Mouse (Mus musculus) urinary bladder, postnatal 36 days (tissue): Measurements from ENCODE around the gene Mfsd9.
"Not testable (repeated sequence)": the region's sequence is repeated elsewhere in the genome, so short reads cannot be mapped to it uniquely, and the experiment has no call there.

Experiments
- DNase-seq, 2 experiments: peaks; one replicate each; pipeline ENCODE4 v3.0.0; 2022; ENCODE audit warnings: low spot score in 2 of 2, mixed read lengths in 1 of 2

The Mfsd9 gene

GRCm38 (mm10) chr1:40783450-40783849 lies 7.0 kb downstream of the Mfsd9 start:
- no peak for DNase-seq

- DNase-seq = no peak
Observed at GRCm38 (mm10) chr1:40776763-40777162, 13.7 kb downstream of the Mfsd9 start.

GRCm38 (mm10) chr1:40776102-40776501 lies 14.4 kb downstream of the Mfsd9 start:
- no peak for DNase-seq

GRCm38 (mm10) chr1:40774040-40774439 lies 16.4 kb downstream of the Mfsd9 start:
- no peak for DNase-seq

GRCm38 (mm10) chr1:40773234-40773633 lies 17.3 kb downstream of the Mfsd9 start:
- DNase-seq = no peak

GRCm38 (mm10) chr1:40771196-40771970 lies 19.1 kb downstream of the Mfsd9 start:
- no peak for DNase-seq

- DNase-seq = no peak
Observed at GRCm38 (mm10) chr1:40769331-40769894, 21.1 kb downstream of the Mfsd9 start.

- DNase-seq = peak in 1 of 2 experiments; percentile 32
Observed at GRCm38 (mm10) chr1:40768606-40769005, 21.9 kb downstream of the Mfsd9 start.

GRCm38 (mm10) chr1:40767588-40767987 lies 22.9 kb downstream of the Mfsd9 start:
- DNase-seq = no peak

- no peak for DNase-seq
Observed at GRCm38 (mm10) chr1:40765521-40765920, 25.0 kb downstream of the Mfsd9 start.

GRCm38 (mm10) chr1:40764701-40765275 lies 25.7 kb downstream of the Mfsd9 start:
- DNase-seq = no peak

GRCm38 (mm10) chr1:40764042-40764441 lies 26.4 kb downstream of the Mfsd9 start:
- DNase-seq = no peak

GRCm38 (mm10) chr1:40759751-40760445 lies 30.6 kb downstream of the Mfsd9 start:
- DNase-seq = no peak

GRCm38 (mm10) chr1:40746089-40746488 lies 44.4 kb downstream of the Mfsd9 start:
- DNase-seq = no peak

GRCm38 (mm10) chr1:40740739-40741138 lies 49.7 kb downstream of the Mfsd9 start:
- no peak for DNase-seq

GRCm38 (mm10) chr1:40738246-40738645 lies 52.2 kb downstream of the Mfsd9 start:
- not testable (repeated sequence) for DNase-seq

- DNase-seq = no peak
Observed at GRCm38 (mm10) chr1:40737671-40738070, 52.8 kb downstream of the Mfsd9 start.

- no peak for DNase-seq
Observed at GRCm38 (mm10) chr1:40728636-40729035, 61.9 kb downstream of the Mfsd9 start.

- DNase-seq = no peak
Observed at GRCm38 (mm10) chr1:40727404-40727803, 63.1 kb downstream of the Mfsd9 start.

GRCm38 (mm10) chr1:40726051-40726450 lies 64.4 kb downstream of the Mfsd9 start:
- DNase-seq = no peak
